Mouse (Mus musculus) embryonic facial prominence, embryonic 15.5 days (tissue): ENCODE results near the gene D630003M21Rik. TPM values are rescaled to one million over a fixed set of nuclear protein-coding genes. Genes with fewer than 3 reads are reported as not detected.

Experiments used
- ATAC-seq: fragments of 200-750 bp; cut with Nextera tagmentation; 2 replicates; pipeline ENCODE4 v1.8.0; 2017; ENCODE audit warnings: low read depth, moderate TSS enrichment; ENCODE audit not compliant: insufficient number of reproducible peaks, low FRiP score, low TSS enrichment
- H3K27ac ChIP-seq: fragments of 300-500 bp; sonication (generic); replicated peaks from 2 replicates; pipeline ENCODE4 v1.5.1; 2015; ENCODE audit warnings: mild to moderate bottlenecking, inconsistent platforms
- H3K27me3 ChIP-seq: fragments of 300-500 bp; sonication (generic); 2 replicates; pipeline ENCODE4 v1.6.1; 2015; ENCODE audit warnings: inconsistent platforms
- H3K36me3 ChIP-seq: fragments of 300-500 bp; sonication (generic); 2 replicates; pipeline ENCODE4 v1.6.1; 2015; ENCODE audit warnings: mild to moderate bottlenecking, inconsistent platforms
- H3K4me1 ChIP-seq: fragments of 300-500 bp; sonication (generic); 2 replicates; pipeline ENCODE4 v1.6.1; 2015; ENCODE audit warnings: inconsistent platforms
- H3K4me2 ChIP-seq: fragments of 300-500 bp; sonication (generic); replicated peaks from 2 replicates; pipeline ENCODE4 v1.6.1; 2015; ENCODE audit warnings: mild to moderate bottlenecking, inconsistent platforms
- H3K4me3 ChIP-seq: fragments of 300-500 bp; sonication (generic); replicated peaks from 2 replicates; pipeline ENCODE4 v1.5.1; 2015; ENCODE audit warnings: mild to moderate bottlenecking, inconsistent platforms
- H3K9ac ChIP-seq: fragments of 300-500 bp; sonication (generic); 2 replicates; pipeline ENCODE4 v1.6.1; 2015; ENCODE audit warnings: inconsistent platforms
- H3K9me3 ChIP-seq: fragments of 300-500 bp; sonication (generic); replicated peaks from 2 replicates; pipeline ENCODE4 v1.6.1; 2016; ENCODE audit warnings: inconsistent platforms
- WGBS: fragments of 180-500 bp; shearing (Covaris S2); methylation state at CpG from one replicate; pipeline ENCODE4 v1.1.7; 2015; 5-methylcytosine and 5-hydroxymethylcytosine counted together
- polyA plus RNA-seq: library from polyadenylated mRNA; unstranded; fragments of >200 nt; fragmentation: Nextera tagmentation; extraction: Ambion mirVana; gene quantifications from 2 replicates; pipeline ENCODE4 v1.2.1, GENCODE M21; 2015

The D630003M21Rik gene
- polyA plus RNA-seq, 1 experiment from 2014 or later: 6.0 TPM

- Histone ChIP-seq H3K36me3 (no peaks in the 10 kb centered on the region), H3K9ac (no peak overlapping the region), H3K9me3 (no peaks in the 10 kb centered on the region), H3K4me3 (no peak overlapping the region), H3K4me1 (0 out of 2 replicates have a peak, but pooled peaks cover 11% of the 10 kb centered on the region), H3K27me3 (no peaks in the 10 kb centered on the region), H3K4me2 (no peak overlapping the region), H3K27ac (no peak overlapping the region)
- ATAC-seq: 0 out of 2 replicates have a peak, but pooled peaks have one; percentile 5
- 25% methylated on average over 10 of the region's 10 CpGs for WGBS
Measured at GRCm38 (mm10) chr2:158194945-158195640, 33.9 kb downstream of the D630003M21Rik start.

GRCm38 (mm10) chr2:158193611-158194336 lies 35.2 kb downstream of the D630003M21Rik start:
- no peak for ATAC-seq

DNA sequence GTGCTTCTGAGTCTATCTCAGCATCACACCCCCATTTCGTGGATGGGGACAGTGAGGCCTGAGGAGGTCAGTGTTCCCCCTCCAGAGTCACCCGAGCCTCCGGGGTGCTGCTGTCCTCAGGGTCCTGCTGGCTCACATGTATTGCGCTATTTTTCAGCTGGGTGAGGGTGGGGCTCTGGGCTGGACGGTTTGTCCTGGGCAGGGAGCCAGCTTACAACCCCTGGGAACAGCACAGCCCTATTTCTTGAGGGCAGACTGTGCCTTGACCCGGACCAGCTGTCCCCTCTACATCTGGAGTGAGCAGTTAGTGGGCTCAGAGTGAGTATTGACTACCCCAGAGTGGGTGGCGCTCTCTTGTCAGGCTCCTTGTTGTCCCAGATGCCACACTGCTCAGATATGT lies 37.9 kb downstream of the D630003M21Rik start:
- 56% methylated on average over 7 of the region's 7 CpGs for WGBS
- Histone ChIP-seq H3K27ac (no peak overlapping the region), H3K9ac (no peak overlapping the region), H3K27me3 (no peaks in the 10 kb centered on the region), H3K9me3 (no peaks in the 10 kb centered on the region), H3K4me1 (0 out of 2 replicates have a peak, but pooled peaks cover 11% of the 10 kb centered on the region), H3K4me2 (no peak overlapping the region), H3K4me3 (no peak overlapping the region), H3K36me3 (no peaks in the 10 kb centered on the region)
- ATAC-seq: 0 out of 2 replicates have a peak, but pooled peaks have one; percentile 32

More at GRCm38 (mm10) chr2:158193611-158194336, 35.2 kb downstream of the D630003M21Rik start:
- no peaks in the 10 kb centered on the region for H3K9me3 ChIP-seq
- no peak overlapping the region for H3K27ac ChIP-seq
- 0 out of 2 replicates have a peak, but pooled peaks cover 11% of the 10 kb centered on the region for H3K4me1 ChIP-seq
- WGBS: 26% methylated on average over 10 of the region's 10 CpGs
- H3K4me3 ChIP-seq: no peak overlapping the region
- H3K9ac ChIP-seq: no peak overlapping the region
- no peaks in the 10 kb centered on the region for H3K27me3 ChIP-seq
- no peaks in the 10 kb centered on the region for H3K36me3 ChIP-seq
- no peak overlapping the region for H3K4me2 ChIP-seq

DNA sequence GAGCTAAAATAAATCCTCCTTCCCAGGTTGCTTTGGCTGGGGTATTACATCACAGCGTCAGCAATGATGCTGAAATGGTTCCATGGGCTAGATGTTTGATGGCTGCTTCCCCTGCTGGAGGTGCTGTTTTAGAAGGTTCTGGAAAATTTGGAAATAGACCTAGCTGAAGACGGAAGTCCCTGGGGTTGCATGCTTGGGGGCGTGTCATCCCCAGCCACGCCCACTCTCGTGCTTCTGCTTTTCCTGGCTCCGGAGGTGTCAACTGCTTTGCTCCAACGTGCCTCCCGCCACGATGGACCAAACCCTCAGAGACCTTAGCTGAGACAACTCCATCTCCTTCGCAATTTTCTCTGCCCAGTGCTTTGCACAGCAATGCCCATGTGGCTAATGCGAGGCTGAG lies 39.6 kb downstream of the D630003M21Rik start:
- no peak overlapping the region for H3K4me3 ChIP-seq
- 70% methylated on average over 11 of the region's 11 CpGs for WGBS
- H3K27me3 ChIP-seq: no peaks in the 10 kb centered on the region
- H3K4me2 ChIP-seq: no peak overlapping the region
- H3K36me3 ChIP-seq: no peaks in the 10 kb centered on the region
- ATAC-seq: no peak
- H3K4me1 ChIP-seq: 0 out of 2 replicates have a peak, but pooled peaks cover 7% of the 10 kb centered on the region
- no peak overlapping the region for H3K9ac ChIP-seq
- H3K9me3 ChIP-seq: no peaks in the 10 kb centered on the region
- no peak overlapping the region for H3K27ac ChIP-seq

DNA sequence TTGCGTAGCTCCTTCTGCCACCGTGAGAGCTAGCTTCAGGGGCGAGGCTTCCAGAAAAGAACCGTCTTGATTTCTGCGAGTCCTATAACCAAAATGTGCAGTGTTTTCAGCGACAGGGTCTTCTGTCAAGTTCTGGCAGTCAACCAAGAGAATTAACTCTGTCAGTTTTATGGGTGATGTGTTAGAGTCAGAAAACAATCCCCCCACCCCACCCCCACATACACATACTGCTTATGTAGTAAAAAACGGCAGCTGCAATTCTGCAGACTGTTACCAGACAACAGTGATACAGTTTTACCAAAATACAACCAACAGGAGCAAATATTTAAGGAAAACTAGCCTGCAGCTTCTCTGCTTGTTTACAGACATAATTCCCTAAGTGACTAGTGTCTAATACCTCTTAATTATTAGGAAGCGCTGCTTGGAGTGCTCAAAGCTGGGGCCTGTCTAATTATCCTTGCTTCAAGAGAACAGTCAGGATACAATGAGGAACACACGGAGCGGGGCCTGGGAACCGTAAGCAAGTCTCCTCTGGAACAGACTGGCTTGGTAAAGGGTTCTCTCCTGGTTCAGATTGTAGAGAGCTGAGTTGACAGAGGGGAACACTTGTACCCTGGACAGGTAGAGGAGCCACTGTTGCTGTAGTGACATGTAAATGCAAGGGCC lies 42.7 kb downstream of the D630003M21Rik start:
- H3K9ac ChIP-seq: no peak overlapping the region
- H3K27ac ChIP-seq: no peak overlapping the region
- no peak overlapping the region for H3K4me3 ChIP-seq
- H3K36me3 ChIP-seq: no peaks in the 10 kb centered on the region
- WGBS: 46% methylated on average over 11 of the region's 11 CpGs
- H3K4me2 ChIP-seq: no peak overlapping the region
- no peaks in the 10 kb centered on the region for H3K9me3 ChIP-seq
- H3K27me3 ChIP-seq: no peaks in the 10 kb centered on the region
- ATAC-seq: no peak
- H3K4me1 ChIP-seq: 0 out of 2 replicates have a peak, but pooled peaks cover 4% of the 10 kb centered on the region

GRCm38 (mm10) chr2:158183266-158183665 lies 45.8 kb downstream of the D630003M21Rik start:
- H3K9ac ChIP-seq: no peak overlapping the region
- no peak overlapping the region for H3K4me3 ChIP-seq
- no peaks in the 10 kb centered on the region for H3K36me3 ChIP-seq
- no peak overlapping the region for H3K4me2 ChIP-seq
- ATAC-seq: no peak
- WGBS: 87% methylated on average over 8 of the region's 8 CpGs
- no peak overlapping the region for H3K27ac ChIP-seq
- no peaks in the 10 kb centered on the region for H3K9me3 ChIP-seq
- H3K27me3 ChIP-seq: no peaks in the 10 kb centered on the region
- H3K4me1 ChIP-seq: peaks cover 12% of the 10 kb centered on the region

DNA sequence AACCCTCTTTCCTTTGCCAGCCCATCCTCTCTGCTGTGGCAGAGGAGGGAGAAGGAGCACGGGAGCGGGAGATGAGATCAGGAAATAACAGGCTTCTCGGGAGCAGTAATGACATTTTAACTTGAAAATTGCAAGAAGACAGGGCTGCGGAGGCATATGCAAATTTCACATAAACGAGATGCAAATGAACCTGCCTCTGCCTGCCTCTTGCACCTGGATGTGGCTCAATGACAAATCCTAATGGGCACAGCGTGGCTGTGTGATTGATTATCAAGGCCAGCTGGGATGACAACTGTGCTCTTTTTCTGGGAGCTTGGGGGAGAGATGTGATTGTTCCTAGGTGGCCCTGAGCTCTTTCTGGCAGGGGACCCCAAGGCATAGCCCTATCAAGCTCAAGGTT lies 47.1 kb downstream of the D630003M21Rik start:
- Histone ChIP-seq H3K4me1 (peaks cover 12% of the 10 kb centered on the region), H3K9ac (no peak overlapping the region), H3K9me3 (no peaks in the 10 kb centered on the region), H3K4me2 (no peak overlapping the region), H3K27me3 (no peaks in the 10 kb centered on the region), H3K27ac (no peak overlapping the region), H3K4me3 (no peak overlapping the region), H3K36me3 (no peaks in the 10 kb centered on the region)
- no peak for ATAC-seq
- WGBS: 54% methylated on average over 6 of the region's 6 CpGs

DNA sequence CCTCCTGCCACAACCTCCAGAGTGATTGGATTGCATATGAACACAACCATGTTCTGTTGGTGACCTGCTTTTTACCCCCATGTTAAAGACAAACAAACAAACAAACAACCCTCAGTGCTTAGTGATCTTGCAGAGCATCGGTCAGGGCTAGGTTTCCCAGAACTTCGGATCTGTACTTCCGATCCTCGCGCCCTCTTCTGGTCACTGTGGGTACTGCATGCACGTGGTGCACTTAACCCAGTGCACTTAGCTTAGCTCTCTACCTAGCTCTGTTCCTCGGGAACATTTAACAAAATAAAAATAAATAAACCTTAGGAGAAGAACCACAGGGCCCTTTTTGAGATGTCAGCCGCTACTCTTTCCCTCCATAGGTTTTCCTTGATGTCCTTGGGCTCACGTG lies 48.2 kb downstream of the D630003M21Rik start:
- Histone ChIP-seq H3K36me3 (no peaks in the 10 kb centered on the region), H3K9me3 (no peaks in the 10 kb centered on the region), H3K4me3 (no peak overlapping the region), H3K4me2 (no peak overlapping the region), H3K27me3 (no peaks in the 10 kb centered on the region), H3K27ac (no peak overlapping the region), H3K4me1 (peaks cover 12% of the 10 kb centered on the region), H3K9ac (no peak overlapping the region)
- WGBS: 39% methylated on average over 9 of the region's 9 CpGs
- no peak for ATAC-seq

- Histone ChIP-seq H3K27me3 (no peaks in the 10 kb centered on the region), H3K9me3 (no peaks in the 10 kb centered on the region), H3K36me3 (no peaks in the 10 kb centered on the region), H3K9ac (peak overlapping the region; percentile 6; the same call in 1 of the 2 replicates), H3K4me3 (peak overlapping the region; percentile 40), H3K4me2 (peak overlapping the region; percentile 58), H3K4me1 (peaks cover 12% of the 10 kb centered on the region), H3K27ac (0 out of 2 replicates have a peak overlapping the region, but pooled peaks have one; percentile 39)
- ATAC-seq: peak; percentile 24; the same call in 1 of the 2 replicates
- WGBS: 15% methylated on average over 18 of the region's 18 CpGs
Measured at GRCm38 (mm10) chr2:158179370-158180111, 49.5 kb downstream of the D630003M21Rik start.

DNA sequence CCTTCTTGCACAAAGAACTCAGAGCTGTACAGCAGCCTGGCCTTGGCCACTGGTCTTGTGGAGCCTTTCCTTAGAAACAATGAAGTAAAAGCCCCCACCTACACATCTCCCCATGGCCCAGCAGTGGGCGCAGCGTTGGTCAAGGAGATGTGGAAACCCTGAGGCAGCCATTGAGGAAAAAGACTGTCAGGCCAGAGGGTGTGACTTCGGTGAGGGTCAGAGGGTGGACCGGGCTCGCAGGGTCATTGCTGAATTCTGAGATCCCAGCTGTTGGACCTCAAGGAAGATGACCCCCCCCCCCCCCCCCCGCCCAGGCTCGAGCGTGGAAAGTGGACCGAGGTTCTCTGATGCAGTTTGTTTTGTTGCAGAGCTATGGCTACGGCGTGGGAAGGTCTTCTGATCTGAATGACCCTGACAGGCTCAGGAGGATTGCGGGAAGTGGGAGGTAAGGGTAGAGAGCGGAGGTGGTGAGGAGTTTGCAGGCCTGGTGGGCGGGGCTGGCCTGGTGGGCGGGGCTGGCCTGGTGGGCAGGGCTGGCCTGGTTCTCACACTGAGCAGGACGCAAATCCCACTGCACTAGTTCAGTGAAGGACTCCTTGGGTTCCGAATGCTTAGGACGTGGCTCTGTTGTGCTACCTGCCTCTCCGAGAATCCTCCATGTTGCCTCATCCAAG lies 50.2 kb downstream of the D630003M21Rik start:
- ATAC-seq: peak; percentile 67
- Histone ChIP-seq H3K9me3 (no peaks in the 10 kb centered on the region), H3K4me2 (peak overlapping the region; percentile 58), H3K4me1 (peaks cover 12% of the 10 kb centered on the region), H3K27ac (0 out of 2 replicates have a peak overlapping the region, but pooled peaks have one; percentile 39), H3K27me3 (no peaks in the 10 kb centered on the region), H3K9ac (peak overlapping the region; percentile 6; the same call in 1 of the 2 replicates), H3K4me3 (peak overlapping the region; percentile 40), H3K36me3 (no peaks in the 10 kb centered on the region)
- 11% methylated on average over 16 of the region's 19 CpGs for WGBS
